Mouse (Mus musculus): ENCODE measurements around the gene Rbms2. TPM values are rescaled to one million over a fixed set of nuclear protein-coding genes. Genes with fewer than 3 reads are reported as not detected.
"Not testable (repeated sequence)": the region's sequence is repeated elsewhere in the genome, so short reads cannot be mapped to it uniquely, and the experiment has no call there.

Gene Rbms2
- polyA plus RNA-seq, 1 experiment from 2014 or later, result 17.9 TPM

- no peak for DNase-seq (ENCODE audit: low spot score)
- H3K9ac ChIP-seq (ENCODE audit: low read length), result no peak overlapping the region
- no peak for ATAC-seq (ENCODE audit: insufficient read depth, low FRiP score, low TSS enrichment)
- H3K27me3 ChIP-seq (ENCODE audit: control insufficient read depth, insufficient read depth, low read length), result no peaks in the 10 kb centered on the region
- H3K4me1 ChIP-seq (ENCODE audit: control insufficient read depth, insufficient read depth, low read length), result no peaks in the 10 kb centered on the region
- no peak overlapping the region for H3K4me3 ChIP-seq (ENCODE audit: low read depth, low read length)
- no peaks in the 10 kb centered on the region for H3K9me3 ChIP-seq (ENCODE audit: control insufficient read depth, low read length)
- no peak overlapping the region for H3K27ac ChIP-seq (ENCODE audit: low read depth, low read length)
- 67% methylated on average over 5 of the region's 5 CpGs for WGBS
- no peak overlapping the region for H3K4me2 ChIP-seq (ENCODE audit: low read depth)
- no peaks in the 10 kb centered on the region for H3K36me3 ChIP-seq (ENCODE audit: control insufficient read depth, insufficient read depth, low read length)
These were observed 7.1 kb upstream of the Rbms2 start for GRCm38 (mm10) chr10:128187181-128187605.

DNA sequence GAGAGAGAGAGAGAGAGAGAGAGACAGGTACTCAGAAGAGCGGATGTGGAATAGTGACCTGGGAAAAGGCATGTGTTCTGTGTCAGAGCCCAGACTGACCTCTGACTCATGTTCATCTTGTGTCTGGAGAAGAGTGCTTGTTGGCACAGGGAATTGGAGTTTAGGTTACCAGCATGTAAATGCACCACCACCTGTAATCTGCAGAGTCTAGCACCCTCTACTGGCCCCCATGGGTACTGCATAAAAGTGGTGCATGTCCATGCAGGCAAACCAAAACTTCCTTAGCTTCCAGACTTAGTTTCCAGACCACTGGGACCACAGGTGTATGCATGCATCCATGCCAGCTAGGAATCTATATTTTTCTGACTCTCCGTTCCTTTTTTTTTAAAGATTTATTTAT is 5.9 kb upstream of the Rbms2 start:
- ATAC-seq (ENCODE audit: insufficient read depth, low FRiP score, low TSS enrichment) (no peak), DNase-seq (ENCODE audit: low spot score) (peak; percentile 85)
- Histone ChIP-seq H3K36me3 (ENCODE audit: control insufficient read depth, insufficient read depth, low read length) (no peaks in the 10 kb centered on the region), H3K4me1 (ENCODE audit: control insufficient read depth, insufficient read depth, low read length) (no peaks in the 10 kb centered on the region), H3K4me3 (ENCODE audit: low read depth, low read length) (no peak overlapping the region), H3K9ac (ENCODE audit: low read length) (no peak overlapping the region), H3K4me2 (ENCODE audit: low read depth) (no peak overlapping the region), H3K27ac (ENCODE audit: low read depth, low read length) (no peak overlapping the region), H3K27me3 (ENCODE audit: control insufficient read depth, insufficient read depth, low read length) (no peaks in the 10 kb centered on the region), H3K9me3 (ENCODE audit: control insufficient read depth, low read length) (no peaks in the 10 kb centered on the region)
- WGBS, result 45% methylated on average over 2 of the region's 2 CpGs

GRCm38 (mm10) chr10:128185277-128185940 is 5.3 kb upstream of the Rbms2 start:
- no peaks in the 10 kb centered on the region for H3K9me3 ChIP-seq (ENCODE audit: control insufficient read depth, low read length)
- H3K27ac ChIP-seq (ENCODE audit: low read depth, low read length), result no peak overlapping the region
- 78% methylated on average over 6 of the region's 6 CpGs for WGBS
- H3K4me1 ChIP-seq (ENCODE audit: control insufficient read depth, insufficient read depth, low read length), result no peaks in the 10 kb centered on the region
- no peak overlapping the region for H3K4me2 ChIP-seq (ENCODE audit: low read depth)
- no peak overlapping the region for H3K9ac ChIP-seq (ENCODE audit: low read length)
- H3K4me3 ChIP-seq (ENCODE audit: low read depth, low read length), result no peak overlapping the region
- H3K27me3 ChIP-seq (ENCODE audit: control insufficient read depth, insufficient read depth, low read length), result no peaks in the 10 kb centered on the region
- DNase-seq (ENCODE audit: low spot score), result no peak
- no peaks in the 10 kb centered on the region for H3K36me3 ChIP-seq (ENCODE audit: control insufficient read depth, insufficient read depth, low read length)
- no peak for ATAC-seq (ENCODE audit: insufficient read depth, low FRiP score, low TSS enrichment)

GRCm38 (mm10) chr10:128184296-128184695 is 4.2 kb upstream of the Rbms2 start:
- no peaks in the 10 kb centered on the region for H3K9me3 ChIP-seq (ENCODE audit: control insufficient read depth, low read length)
- peaks cover 6% of the 10 kb centered on the region for H3K4me1 ChIP-seq (ENCODE audit: control insufficient read depth, insufficient read depth, low read length)
- 94% methylated on average over 2 of the region's 2 CpGs for WGBS
- H3K27ac ChIP-seq (ENCODE audit: low read depth, low read length), result no peak overlapping the region
- no peak overlapping the region for H3K9ac ChIP-seq (ENCODE audit: low read length)
- H3K4me3 ChIP-seq (ENCODE audit: low read depth, low read length), result no peak overlapping the region
- H3K36me3 ChIP-seq (ENCODE audit: control insufficient read depth, insufficient read depth, low read length), result no peaks in the 10 kb centered on the region
- DNase-seq (ENCODE audit: low spot score) (no peak), ATAC-seq (ENCODE audit: insufficient read depth, low FRiP score, low TSS enrichment) (no peak)
- no peak overlapping the region for H3K4me2 ChIP-seq (ENCODE audit: low read depth)
- no peaks in the 10 kb centered on the region for H3K27me3 ChIP-seq (ENCODE audit: control insufficient read depth, insufficient read depth, low read length)

GRCm38 (mm10) chr10:128177316-128177715 is 2.8 kb downstream of the Rbms2 start:
- H3K36me3 ChIP-seq (ENCODE audit: control insufficient read depth, insufficient read depth, low read length), result no peaks in the 10 kb centered on the region
- no peak for ATAC-seq (ENCODE audit: insufficient read depth, low FRiP score, low TSS enrichment)
- 86% methylated on average over 4 of the region's 4 CpGs for WGBS
- peaks cover 12% of the 10 kb centered on the region for H3K4me1 ChIP-seq (ENCODE audit: control insufficient read depth, insufficient read depth, low read length)
- H3K4me3 ChIP-seq (ENCODE audit: low read depth, low read length), result no peak overlapping the region
- no peak overlapping the region for H3K9ac ChIP-seq (ENCODE audit: low read length)
- no peaks in the 10 kb centered on the region for H3K27me3 ChIP-seq (ENCODE audit: control insufficient read depth, insufficient read depth, low read length)
- DNase-seq (ENCODE audit: low spot score), result no peak
- no peak overlapping the region for H3K4me2 ChIP-seq (ENCODE audit: low read depth)
- no peak overlapping the region for H3K27ac ChIP-seq (ENCODE audit: low read depth, low read length)
- H3K9me3 ChIP-seq (ENCODE audit: control insufficient read depth, low read length), result no peaks in the 10 kb centered on the region

DNA sequence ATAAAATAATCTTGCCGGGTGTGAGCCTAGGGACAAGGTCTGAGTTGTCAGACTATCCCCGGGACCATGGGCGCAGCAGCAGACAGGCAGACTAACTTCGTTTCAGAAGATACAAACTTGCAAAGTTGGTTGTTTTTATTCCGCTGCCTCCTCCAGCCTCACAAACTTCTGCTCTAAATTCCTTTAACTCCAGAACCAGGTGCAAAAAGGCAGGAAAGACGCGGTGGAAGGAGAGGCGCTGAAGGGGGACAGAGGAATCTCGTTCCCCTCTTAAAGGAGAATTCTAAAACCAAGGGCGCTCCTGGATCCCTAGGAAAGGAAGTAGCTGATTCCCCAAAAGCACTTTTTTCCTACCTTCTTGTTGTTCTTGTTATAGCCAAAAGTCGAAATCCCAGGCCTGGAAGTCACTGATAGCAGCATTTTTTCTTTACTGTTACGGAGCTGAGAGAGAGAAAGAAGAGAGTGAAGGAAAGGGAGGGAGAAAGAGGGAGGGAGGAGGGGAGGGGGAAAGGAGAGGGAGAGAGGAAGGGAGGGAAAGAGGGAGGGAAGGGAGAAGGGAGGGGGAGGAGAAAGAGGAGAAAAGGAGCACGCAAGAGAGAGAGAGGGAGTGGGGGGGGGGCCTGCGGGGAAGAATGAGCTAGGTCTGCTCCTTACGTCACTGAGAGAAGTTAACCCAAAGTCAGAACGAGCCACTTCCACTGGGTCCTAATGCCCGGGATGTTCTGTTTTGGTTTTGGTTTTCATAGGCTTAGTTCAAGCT is 3.9 kb downstream of the Rbms2 start:
- no peaks in the 10 kb centered on the region for H3K36me3 ChIP-seq (ENCODE audit: control insufficient read depth, insufficient read depth, low read length)
- H3K27me3 ChIP-seq (ENCODE audit: control insufficient read depth, insufficient read depth, low read length), result no peaks in the 10 kb centered on the region
- peak overlapping the region; percentile 52 for H3K4me3 ChIP-seq (ENCODE audit: low read depth, low read length)
- H3K9me3 ChIP-seq (ENCODE audit: control insufficient read depth, low read length), result no peaks in the 10 kb centered on the region
- peaks cover 12% of the 10 kb centered on the region for H3K4me1 ChIP-seq (ENCODE audit: control insufficient read depth, insufficient read depth, low read length)
- ATAC-seq (ENCODE audit: insufficient read depth, low FRiP score, low TSS enrichment) (peak; percentile 71), DNase-seq (ENCODE audit: low spot score) (peak; percentile 81)
- peak overlapping the region; percentile 7; the same call in 1 of the 2 replicates for H3K27ac ChIP-seq (ENCODE audit: low read depth, low read length)
- H3K9ac ChIP-seq (ENCODE audit: low read length), result peak overlapping the region; percentile 61
- peak overlapping the region; percentile 64 for H3K4me2 ChIP-seq (ENCODE audit: low read depth)
- WGBS, result under 1% methylated on average over 17 of the region's 17 CpGs

- Histone ChIP-seq H3K36me3 (ENCODE audit: control insufficient read depth, insufficient read depth, low read length) (no peaks in the 10 kb centered on the region), H3K9me3 (ENCODE audit: control insufficient read depth, low read length) (no peaks in the 10 kb centered on the region), H3K9ac (ENCODE audit: low read length) (no peak overlapping the region), H3K27me3 (ENCODE audit: control insufficient read depth, insufficient read depth, low read length) (no peaks in the 10 kb centered on the region), H3K4me2 (ENCODE audit: low read depth) (peak overlapping the region; percentile 64), H3K27ac (ENCODE audit: low read depth, low read length) (no peak overlapping the region), H3K4me3 (ENCODE audit: low read depth, low read length) (peak overlapping the region; percentile 52), H3K4me1 (ENCODE audit: control insufficient read depth, insufficient read depth, low read length) (peaks cover 12% of the 10 kb centered on the region)
- 32% methylated on average over 3 of the region's 3 CpGs for WGBS
- ATAC-seq (ENCODE audit: insufficient read depth, low FRiP score, low TSS enrichment), result no peak
- DNase-seq (ENCODE audit: low spot score), result no peak
These were observed 4.8 kb downstream of the Rbms2 start for GRCm38 (mm10) chr10:128175302-128175701.

DNA sequence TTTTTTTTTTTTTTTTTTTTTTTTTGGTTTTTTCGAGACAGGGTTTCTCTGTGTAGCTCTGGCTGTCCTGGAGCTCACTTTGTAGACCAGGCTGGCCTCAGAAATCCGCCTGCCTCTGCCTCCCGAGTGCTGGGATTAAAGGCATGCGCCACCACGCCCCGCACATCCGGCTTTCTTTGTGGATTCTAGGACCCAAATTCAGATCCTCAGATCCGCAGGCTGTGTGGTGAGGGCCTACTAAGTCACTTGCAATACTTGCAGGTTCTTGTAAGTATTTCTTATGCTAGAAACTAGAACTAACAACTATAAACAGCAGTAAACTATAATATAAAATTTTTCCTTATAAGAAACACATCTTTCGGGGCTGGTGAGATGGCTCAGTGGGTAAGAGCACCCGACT is 8.7 kb downstream of the Rbms2 start:
- H3K9me3 ChIP-seq (ENCODE audit: control insufficient read depth, low read length); H3K27ac ChIP-seq (ENCODE audit: low read depth, low read length); H3K9ac ChIP-seq (ENCODE audit: low read length); H3K36me3 ChIP-seq (ENCODE audit: control insufficient read depth, insufficient read depth, low read length); H3K4me2 ChIP-seq (ENCODE audit: low read depth); H3K4me1 ChIP-seq (ENCODE audit: control insufficient read depth, insufficient read depth, low read length); DNase-seq (ENCODE audit: low spot score); H3K27me3 ChIP-seq (ENCODE audit: control insufficient read depth, insufficient read depth, low read length); ATAC-seq (ENCODE audit: insufficient read depth, low FRiP score, low TSS enrichment); H3K4me3 ChIP-seq (ENCODE audit: low read depth, low read length): not testable (repeated sequence)
- WGBS, result 94% methylated on average over 10 of the region's 10 CpGs

DNA sequence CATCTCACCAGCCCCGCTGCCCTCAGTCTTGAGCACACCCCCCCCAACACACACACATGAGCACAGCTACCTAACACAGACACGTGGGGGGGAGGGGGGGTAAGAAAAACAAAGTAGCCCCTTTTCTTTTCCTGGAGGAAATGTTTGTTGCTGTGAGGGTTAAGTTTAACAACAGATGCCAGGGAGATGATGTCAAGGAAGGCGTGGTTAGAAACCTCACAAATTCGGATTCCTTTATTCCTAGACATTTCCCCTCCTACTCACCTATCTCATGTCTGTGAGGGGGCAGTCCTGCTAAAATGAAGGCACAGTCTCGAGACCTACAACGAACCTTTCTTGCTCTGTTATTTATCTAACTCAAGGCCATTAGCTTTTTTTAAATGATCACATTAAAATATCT is 13.0 kb downstream of the Rbms2 start:
- no peak for ATAC-seq (ENCODE audit: insufficient read depth, low FRiP score, low TSS enrichment)
- WGBS, result 65% methylated on average over 6 of the region's 6 CpGs
- Histone ChIP-seq H3K4me2 (ENCODE audit: low read depth) (no peak overlapping the region), H3K9ac (ENCODE audit: low read length) (no peak overlapping the region), H3K27me3 (ENCODE audit: control insufficient read depth, insufficient read depth, low read length) (no peaks in the 10 kb centered on the region), H3K36me3 (ENCODE audit: control insufficient read depth, insufficient read depth, low read length) (no peaks in the 10 kb centered on the region), H3K4me3 (ENCODE audit: low read depth, low read length) (no peak overlapping the region), H3K4me1 (ENCODE audit: control insufficient read depth, insufficient read depth, low read length) (no peaks in the 10 kb centered on the region), H3K27ac (ENCODE audit: low read depth, low read length) (no peak overlapping the region), H3K9me3 (ENCODE audit: control insufficient read depth, low read length) (no peaks in the 10 kb centered on the region)
- no peak for DNase-seq (ENCODE audit: low spot score)
